Mouse (Mus musculus) MEL (cell line): Measurements from ENCODE around the gene Mcm3. TPM values are rescaled to one million over a fixed set of nuclear protein-coding genes. Genes with fewer than 3 reads are reported as not detected.

ENCODE experiments used
- DNase-seq: peaks from one replicate; pipeline ENCODE4 v3.0.0; 2011; ENCODE audit warnings: low read depth, low spot score
- H3K27ac ChIP-seq: 2 replicates; pipeline ENCODE4 v1.5.1; 2012; ENCODE audit warnings: low read depth, mild to moderate bottlenecking, control low read depth, low read length, moderate library complexity; ENCODE audit not compliant: control insufficient read depth
- H3K27me3 ChIP-seq, 2 experiments: fragments of 150-350 bp in 1 of 2; sonication (generic) in 1 of 2; 2 replicates each; pipeline ENCODE4 v1.6.1; 2012; ENCODE audit warnings: low read length in 2 of 2, mild to moderate bottlenecking in 2 of 2, improper control_type of control experiment in 1 of 2, moderate library complexity in 1 of 2; ENCODE audit not compliant: insufficient read depth in 2 of 2, control insufficient read depth in 1 of 2
- H3K36me3 ChIP-seq, 2 experiments: 2 replicates each; pipeline ENCODE4 v1.6.1; 2012 to 2014; ENCODE audit warnings: low read length in 2 of 2, improper control_type of control experiment in 1 of 2, inconsistent platforms in 1 of 2, mild to moderate bottlenecking in 1 of 2; ENCODE audit not compliant: insufficient read depth in 2 of 2, control insufficient read depth in 1 of 2
- H3K4me1 ChIP-seq, 2 experiments: fragments of 150-350 bp in 1 of 2; sonication (generic) in 1 of 2; 2 replicates each; pipeline ENCODE4 v1.6.1; 2012; ENCODE audit warnings: low read length in 2 of 2, improper control_type of control experiment in 1 of 2, mild to moderate bottlenecking in 1 of 2; ENCODE audit not compliant: insufficient read depth in 2 of 2, control insufficient read depth in 1 of 2
- H3K4me3 ChIP-seq, 2 experiments: fragments of 150-350 bp in 1 of 2; sonication (generic) in 1 of 2; 2 replicates each; pipeline ENCODE4 v1.5.1; 2012; ENCODE audit warnings: low read depth in 2 of 2, low read length in 2 of 2, mild to moderate bottlenecking in 2 of 2, moderate library complexity in 2 of 2, control low read depth in 1 of 2, improper control_type of control experiment in 1 of 2; ENCODE audit not compliant: control insufficient read depth in 1 of 2, insufficient read depth in 1 of 2
- H3K79me2 ChIP-seq: 2 replicates; pipeline ENCODE4 v1.6.1; 2012; ENCODE audit warnings: mild to moderate bottlenecking, low read length, moderate library complexity; ENCODE audit not compliant: control insufficient read depth, poor library complexity, insufficient read depth
- H3K9ac ChIP-seq: 2 replicates; pipeline ENCODE4 v1.6.1; 2012; ENCODE audit warnings: low read depth, mild to moderate bottlenecking, control low read depth, low read length, moderate library complexity; ENCODE audit not compliant: control insufficient read depth, poor library complexity, severe bottlenecking
- H3K9me3 ChIP-seq: fragments of 150-350 bp; sonication (generic); replicated peaks from 2 replicates; pipeline ENCODE4 v1.6.1; 2012; ENCODE audit warnings: mild to moderate bottlenecking, low read length, improper control_type of control experiment, moderate library complexity; ENCODE audit not compliant: insufficient read depth
- BHLHE40 ChIP-seq: IDR thresholded peaks from 2 replicates; pipeline ENCODE4 v1.6.1; 2012; ENCODE audit warnings: low read depth, mild to moderate bottlenecking, inconsistent platforms, low read length, improper control_type of control experiment, borderline replicate concordance
- CHD2 ChIP-seq: IDR thresholded peaks from 2 replicates; pipeline ENCODE4 v1.6.1; 2011; ENCODE audit warnings: low read length, improper control_type of control experiment
- E2F4 ChIP-seq: IDR thresholded peaks from 2 replicates; pipeline ENCODE4 v1.6.1; 2011; ENCODE audit warnings: low read depth, low read length, improper control_type of control experiment, borderline replicate concordance
- EP300 ChIP-seq, 2 experiments: IDR thresholded peaks; 2 replicates each; pipeline ENCODE4 v1.6.1; 2011; ENCODE audit warnings: improper control_type of control experiment in 2 of 2, low read length in 2 of 2, low read depth in 1 of 2, mild to moderate bottlenecking in 1 of 2
- ETS1 ChIP-seq: IDR thresholded peaks from 2 replicates; pipeline ENCODE4 v1.6.1; 2012; ENCODE audit warnings: low read depth, mild to moderate bottlenecking, inconsistent platforms, low read length, improper control_type of control experiment, moderate library complexity
- GABPA ChIP-seq: IDR thresholded peaks from 2 replicates; pipeline ENCODE4 v1.6.1; 2012; ENCODE audit warnings: low read depth, mild to moderate bottlenecking, inconsistent platforms, low read length, improper control_type of control experiment, moderate library complexity
- MAFK ChIP-seq: IDR thresholded peaks from 2 replicates; pipeline ENCODE4 v1.6.1; 2011; ENCODE audit warnings: low read depth, mild to moderate bottlenecking, low read length, improper control_type of control experiment, borderline replicate concordance
- MAX ChIP-seq: IDR thresholded peaks from 2 replicates; pipeline ENCODE4 v1.6.1; 2011; ENCODE audit warnings: low read length, improper control_type of control experiment
- MEF2A ChIP-seq: IDR thresholded peaks from 2 replicates; pipeline ENCODE4 v1.6.1; 2014; ENCODE audit warnings: low read depth, mild to moderate bottlenecking, inconsistent platforms, low read length, improper control_type of control experiment; ENCODE audit not compliant: poor library complexity, insufficient replicate concordance, severe bottlenecking; ENCODE audit errors: extremely low read depth
- POLR2AphosphoS5 ChIP-seq: IDR thresholded peaks from 2 replicates; pipeline ENCODE4 v1.6.1; 2012; ENCODE audit warnings: low read depth, borderline replicate concordance, mild to moderate bottlenecking, inconsistent platforms, low read length, moderate library complexity, mixed read lengths
- RAD21 ChIP-seq: IDR thresholded peaks from 2 replicates; pipeline ENCODE4 v1.6.1; 2011; ENCODE audit warnings: mild to moderate bottlenecking, low read depth, low read length, improper control_type of control experiment
- RCOR1 ChIP-seq: IDR thresholded peaks from 2 replicates; pipeline ENCODE4 v1.6.1; 2012; ENCODE audit warnings: low read depth, mild to moderate bottlenecking, inconsistent platforms, low read length, improper control_type of control experiment
- SIN3A ChIP-seq: IDR thresholded peaks from 2 replicates; pipeline ENCODE4 v1.6.1; 2012; ENCODE audit warnings: low read length, improper control_type of control experiment, inconsistent platforms
- SMC3 ChIP-seq: IDR thresholded peaks from 2 replicates; pipeline ENCODE4 v1.6.1; 2011; ENCODE audit warnings: low read depth, low read length, improper control_type of control experiment
- TBP ChIP-seq: IDR thresholded peaks from 2 replicates; pipeline ENCODE4 v1.8.0; 2011; ENCODE audit warnings: low read depth, low read length, improper control_type of control experiment
- USF1 ChIP-seq: IDR thresholded peaks from 2 replicates; pipeline ENCODE4 v1.6.1; 2014; ENCODE audit warnings: low read depth, mild to moderate bottlenecking, inconsistent platforms, low read length, improper control_type of control experiment, moderate library complexity
- ZC3H11A ChIP-seq: IDR thresholded peaks from 2 replicates; pipeline ENCODE4 v1.6.1; 2012; ENCODE audit warnings: low read depth, mild to moderate bottlenecking, inconsistent platforms, low read length, improper control_type of control experiment
- ZKSCAN1 ChIP-seq: IDR thresholded peaks from 2 replicates; pipeline ENCODE4 v1.6.1; 2012; ENCODE audit warnings: low read depth, mild to moderate bottlenecking, inconsistent platforms, low read length, improper control_type of control experiment, moderate library complexity
- ZMIZ1 ChIP-seq: IDR thresholded peaks from 2 replicates; pipeline ENCODE4 v1.6.1; 2012; ENCODE audit warnings: low read depth, mild to moderate bottlenecking, inconsistent platforms, low read length, improper control_type of control experiment, moderate library complexity
- ZNF384 ChIP-seq: IDR thresholded peaks from 2 replicates; pipeline ENCODE4 v1.6.1; 2012; ENCODE audit warnings: low read depth, mild to moderate bottlenecking, inconsistent platforms, low read length, improper control_type of control experiment
- polyA plus RNA-seq, 2 experiments: library from polyadenylated mRNA; stranded (reverse) in 1 of 2; unstranded in 1 of 2; fragments of >175 nt in 1 of 2; fragments of >200 nt in 1 of 2; gene quantifications; 2 replicates each; pipeline versions ENCODE4 v1.2.1 to v1.2.4; 2012; ENCODE audit warnings: low replicate concordance in 2 of 2, low read depth in 1 of 2; ENCODE audit not compliant: insufficient read length in 2 of 2, insufficient read depth in 1 of 2, missing spikeins in 1 of 2
- total RNA-seq: library from RNA; depleted of rRNA; stranded (reverse); fragments of 300-350 nt; gene quantifications from 2 replicates; pipeline ENCODE4 v1.2.3, GENCODE M21; 2012

The Mcm3 gene
- total and polyA plus RNA-seq, 3 experiments: 189 to 267 (median 204) TPM

DNA sequence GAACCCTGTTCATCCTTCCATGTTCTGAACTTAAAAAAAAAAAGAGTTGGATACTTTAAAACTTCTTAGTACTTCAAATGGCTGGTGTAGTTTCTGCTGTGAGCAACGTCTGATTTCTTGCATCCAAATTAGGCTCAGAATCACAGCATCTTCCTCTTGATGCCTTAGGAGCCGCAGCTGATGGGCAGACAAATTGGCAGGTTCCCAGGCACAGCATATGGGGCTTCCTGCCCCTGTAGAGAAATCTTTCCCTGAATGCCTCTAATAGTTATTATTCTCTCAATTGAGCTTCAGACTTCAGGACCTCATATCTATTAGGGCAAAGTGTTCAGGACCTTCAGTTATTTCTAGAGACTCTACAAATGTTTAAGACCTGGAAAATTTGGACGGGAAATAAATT is 19.8 kb upstream of the Mcm3 start:
- Histone ChIP-seq H3K4me1 (no peaks in the 10 kb centered on the region), H3K27ac (no peak overlapping the region), H3K9ac (no peak overlapping the region), H3K27me3 (peaks cover 0 to 5% of the 10 kb centered on the region in 2 experiments; a peak in 3 of 4 replicates), H3K36me3 (no peaks in the 10 kb centered on the region), H3K79me2 (no peaks in the 10 kb centered on the region), H3K4me3 (no peak overlapping the region), H3K9me3 (no peaks in the 10 kb centered on the region)
- DNase-seq: no peak
- no peak for TF ChIP-seq SMC3
- no peak for TF ChIP-seq MEF2A
- no peak for TF ChIP-seq ETS1
- no peak for TF ChIP-seq SIN3A
- no peak for TF ChIP-seq RAD21
- no peak for TF ChIP-seq ZMIZ1
- no peak for TF ChIP-seq RCOR1
- TF ChIP-seq USF1: no peak
- TF ChIP-seq BHLHE40: no peak
- TF ChIP-seq POLR2AphosphoS5: no peak
- no peak for TF ChIP-seq ZC3H11A
- no peak for TF ChIP-seq MAX
- no peak for TF ChIP-seq E2F4
- no peak for TF ChIP-seq TBP
- TF ChIP-seq EP300 (IDR thresholded peaks at IDR 0.05; ENCODE audit: low read depth in 1 of 2, low read length in 2 of 2): no peak
- TF ChIP-seq ZKSCAN1: no peak
- no peak for TF ChIP-seq GABPA
- TF ChIP-seq MAFK: no peak
- no peak for TF ChIP-seq CHD2

DNA sequence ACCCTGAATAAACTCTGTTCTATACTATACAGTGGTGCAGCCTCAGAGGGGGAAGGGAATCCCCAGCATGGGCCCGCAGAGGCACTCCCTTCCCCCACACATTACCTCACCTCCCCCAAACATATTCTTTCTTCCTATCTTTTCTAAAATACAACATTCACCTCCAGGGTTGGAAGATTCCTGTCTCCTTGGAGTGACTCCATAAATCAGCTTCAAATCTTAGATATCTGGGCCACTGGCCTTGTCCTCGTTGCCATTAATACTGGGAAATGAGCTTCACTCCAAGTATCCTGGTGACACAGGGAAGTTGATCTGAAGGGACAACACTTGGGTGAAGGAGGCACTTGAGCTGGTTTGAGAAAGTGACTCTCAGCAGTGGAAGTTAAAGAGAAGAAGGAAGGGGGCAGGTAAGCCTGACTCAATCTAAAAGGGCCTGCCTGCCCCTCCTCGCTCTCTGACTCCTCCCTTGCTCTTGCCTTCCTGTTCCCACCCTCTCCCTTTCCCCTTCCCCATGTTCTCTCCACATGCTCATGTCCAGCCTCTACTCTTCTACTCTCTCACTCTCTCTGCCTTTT is 16.5 kb upstream of the Mcm3 start:
- no peak overlapping the region for H3K4me3 ChIP-seq
- no peak overlapping the region for H3K9ac ChIP-seq
- no peak overlapping the region for H3K27ac ChIP-seq
- no peaks in the 10 kb centered on the region for H3K36me3 ChIP-seq
- H3K4me1 ChIP-seq: no peaks in the 10 kb centered on the region
- H3K79me2 ChIP-seq: no peaks in the 10 kb centered on the region
- TF ChIP-seq EP300 (IDR thresholded peaks at IDR 0.05; ENCODE audit: low read depth in 1 of 2, low read length in 2 of 2): no peak
- no peak for TF ChIP-seq ZNF384
- TF ChIP-seq, all 39 proteins: peak for 0
- no peak for DNase-seq
- Histone ChIP-seq H3K9me3 (no peaks in the 10 kb centered on the region), H3K27me3 (peaks cover 0 to 5% of the 10 kb centered on the region in 2 experiments; a peak in 3 of 4 replicates)
